Mouse (Mus musculus) CD4-positive, CD25-positive, alpha-beta regulatory T cell, adult 4 months (primary cell): ENCODE measurements around the gene Bdkrb2. TPM values are rescaled to one million over a fixed set of nuclear protein-coding genes. Genes with fewer than 3 reads are reported as not detected.

ENCODE experiments used
- ATAC-seq: one replicate; pipeline ENCODE4 v1.8.0; 2017
- polyA plus RNA-seq, 2 experiments: library from polyadenylated mRNA; unstranded; fragments of 100-300 nt; shearing (Covaris generic); gene quantifications; one replicate each; pipeline ENCODE4 v1.2.1; 2017

Gene Bdkrb2
- polyA plus RNA-seq, 2 experiments from 2014 or later = not detected

DNA sequence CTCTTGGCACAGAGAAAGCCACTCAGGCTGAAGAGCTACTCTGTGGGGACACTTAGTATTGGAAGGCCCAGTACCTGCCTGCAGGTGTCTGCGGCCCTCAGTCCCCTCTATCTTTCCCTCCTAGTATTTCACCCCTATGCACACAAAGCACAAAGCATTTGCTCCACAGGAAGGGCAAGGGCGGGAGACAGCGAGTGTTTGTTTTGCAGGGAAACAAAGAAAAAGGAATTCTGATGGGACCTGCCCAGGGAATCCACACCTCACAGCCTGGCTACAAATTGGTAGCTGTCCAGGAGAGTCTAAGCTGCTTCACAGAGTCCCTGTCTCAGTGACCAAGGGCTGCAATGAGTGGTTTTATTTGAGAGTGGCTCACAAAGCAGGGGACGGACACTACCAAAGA is 30.4 kb downstream of the Bdkrb2 start:
- no peak for ATAC-seq

DNA sequence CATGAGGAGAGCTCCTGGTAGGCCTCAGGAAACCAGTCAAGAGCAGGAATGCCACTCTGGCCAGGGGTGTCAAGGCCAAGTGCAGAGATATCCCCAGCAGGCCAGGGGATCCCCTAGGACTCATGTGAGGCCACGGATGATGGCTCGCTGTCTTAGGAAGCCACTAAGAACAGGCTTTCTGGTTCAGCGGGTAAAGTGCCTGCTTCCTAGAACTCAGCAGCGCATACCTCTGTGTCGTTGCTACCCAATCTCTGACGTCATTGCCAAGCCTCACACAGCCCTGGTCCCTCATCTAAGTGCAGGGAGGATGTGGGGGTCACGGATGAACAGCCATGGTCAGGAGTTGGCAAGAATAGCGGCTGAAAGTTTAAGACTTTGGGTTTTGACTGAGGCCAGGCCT is 34.1 kb downstream of the Bdkrb2 start:
- no peak for ATAC-seq

DNA sequence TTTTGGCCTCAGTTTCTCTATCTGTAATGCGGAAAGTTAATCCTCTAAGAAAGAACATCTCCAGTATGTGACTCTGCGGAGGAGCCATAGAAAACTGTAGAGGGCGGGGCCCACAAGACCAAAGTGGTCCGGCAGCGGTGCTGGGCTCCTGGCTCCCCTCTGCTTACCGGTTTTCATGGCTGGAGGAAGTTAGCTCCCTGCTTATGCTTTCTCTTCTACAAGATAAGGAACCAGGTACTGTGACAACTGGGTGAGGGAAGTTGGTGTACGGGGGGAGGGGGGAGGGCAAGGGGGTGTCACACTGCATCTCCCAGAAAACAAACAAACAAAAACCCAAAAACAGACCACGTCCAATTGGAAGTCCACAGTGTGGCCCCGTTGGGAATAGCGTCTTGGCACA is 35.5 kb downstream of the Bdkrb2 start:
- ATAC-seq = no peak

DNA sequence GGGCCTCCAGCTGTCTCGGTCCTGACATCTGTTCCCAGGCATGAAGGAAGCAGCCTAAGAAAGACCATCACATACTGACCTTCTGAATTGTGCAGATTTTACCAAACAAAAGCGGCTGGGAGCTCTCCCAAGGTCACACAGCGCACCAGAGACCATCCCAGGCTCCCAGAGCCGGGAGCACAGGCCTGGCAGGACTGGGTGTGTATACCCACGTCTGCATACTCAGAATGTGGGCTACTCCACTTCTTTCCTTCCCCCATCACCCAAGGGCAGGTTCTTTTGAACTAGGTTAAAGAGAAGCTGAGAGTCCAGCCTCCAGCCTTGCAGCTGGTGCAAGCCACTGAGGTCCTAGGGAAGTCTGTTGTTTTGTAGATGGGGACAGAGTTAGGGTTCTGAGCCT is 36.1 kb downstream of the Bdkrb2 start:
- ATAC-seq = no peak

DNA sequence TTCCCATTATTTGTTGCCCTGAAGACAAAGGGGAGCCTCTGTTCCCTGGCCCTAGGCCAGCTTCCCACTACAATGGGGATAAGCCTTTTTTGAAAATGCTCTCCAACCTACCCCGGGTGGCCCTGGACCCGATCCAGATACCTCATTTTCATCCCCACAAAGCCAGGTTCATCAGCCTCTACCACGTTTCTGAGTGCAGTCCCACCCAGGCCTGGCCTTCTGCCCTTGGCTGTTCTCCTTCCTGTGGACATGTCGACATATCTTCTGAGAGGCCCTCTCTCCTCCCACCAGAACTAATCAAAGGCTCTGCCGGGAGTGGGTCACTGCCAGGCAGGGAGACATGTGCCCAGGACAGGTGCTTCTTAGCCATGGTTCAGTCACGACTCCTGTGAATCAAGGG is 38.6 kb downstream of the Bdkrb2 start:
- no peak for ATAC-seq

DNA sequence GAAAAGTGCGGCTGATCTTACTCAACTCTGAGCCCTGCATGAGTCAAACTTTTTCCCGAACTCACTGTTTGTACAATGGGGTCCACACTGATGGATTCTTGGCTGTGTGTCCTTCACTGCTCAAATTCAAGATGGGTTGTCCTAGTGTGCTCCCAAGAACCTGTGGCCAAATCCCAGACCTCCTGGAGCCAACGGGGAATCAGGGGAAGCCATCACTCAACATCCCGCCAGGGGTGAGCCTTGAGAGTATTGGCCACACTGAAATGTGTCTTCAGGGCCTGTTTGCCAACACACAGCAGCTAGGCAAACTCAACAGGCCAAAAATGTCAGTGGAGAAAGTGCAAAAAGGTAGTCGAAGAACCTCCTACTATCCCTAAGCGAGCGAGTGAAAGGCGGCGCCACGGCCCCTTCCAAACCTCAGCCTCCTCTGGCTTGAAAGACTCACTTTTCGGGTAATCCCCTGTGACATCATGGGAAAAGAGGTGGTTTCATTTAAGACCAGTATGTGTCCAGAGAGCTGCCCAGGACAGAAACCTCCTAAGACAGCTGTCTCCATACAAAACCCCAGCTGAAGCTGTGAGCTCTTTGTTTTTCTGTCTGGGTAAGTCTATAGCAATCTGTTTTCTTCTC is 39.7 kb downstream of the Bdkrb2 start, which contains the start of gene Bdkrb1:
Gene Bdkrb1 (plus strand): TSS at position 505 of the 630 bp plus-strand sequence.
- no peak for ATAC-seq

DNA sequence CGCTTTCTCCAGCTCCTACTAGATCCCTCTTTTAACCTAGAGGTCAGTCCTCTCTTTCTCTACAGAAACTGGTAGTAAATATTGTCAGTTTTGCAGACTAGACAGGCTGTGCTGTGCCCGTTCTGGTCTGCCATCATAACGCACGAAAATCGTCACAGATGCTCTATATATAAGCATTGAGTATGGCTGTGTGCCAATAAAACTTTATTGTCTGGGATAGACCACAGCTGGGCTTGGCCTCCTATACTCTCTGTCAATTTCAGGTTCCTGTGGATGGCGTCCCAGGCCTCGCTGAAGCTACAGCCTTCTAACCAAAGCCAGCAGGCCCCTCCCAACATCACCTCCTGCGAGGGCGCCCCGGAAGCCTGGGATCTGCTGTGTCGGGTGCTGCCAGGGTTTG is 40.9 kb downstream of the Bdkrb2 start:
- ATAC-seq = no peak

DNA sequence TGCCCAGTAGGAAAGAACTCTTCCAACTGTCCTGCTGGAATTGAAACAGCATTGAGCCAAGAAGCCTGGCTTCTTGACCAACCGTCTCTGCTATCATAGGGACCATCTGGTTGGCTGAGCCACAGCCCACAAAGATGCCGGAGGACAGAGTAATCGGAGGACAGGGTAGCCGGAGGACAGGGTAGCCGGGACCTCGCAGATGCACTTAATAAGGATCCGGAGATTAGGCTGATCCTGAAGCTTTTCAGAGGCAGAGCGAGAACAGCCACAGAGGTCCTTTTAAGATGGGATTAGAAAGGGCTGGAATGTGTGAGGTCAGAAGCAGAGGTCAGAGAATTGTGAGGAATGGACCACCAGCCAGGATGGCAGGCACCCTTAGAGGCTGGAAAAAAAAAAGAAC is 42.2 kb downstream of the Bdkrb2 start:
- ATAC-seq = no peak

DNA sequence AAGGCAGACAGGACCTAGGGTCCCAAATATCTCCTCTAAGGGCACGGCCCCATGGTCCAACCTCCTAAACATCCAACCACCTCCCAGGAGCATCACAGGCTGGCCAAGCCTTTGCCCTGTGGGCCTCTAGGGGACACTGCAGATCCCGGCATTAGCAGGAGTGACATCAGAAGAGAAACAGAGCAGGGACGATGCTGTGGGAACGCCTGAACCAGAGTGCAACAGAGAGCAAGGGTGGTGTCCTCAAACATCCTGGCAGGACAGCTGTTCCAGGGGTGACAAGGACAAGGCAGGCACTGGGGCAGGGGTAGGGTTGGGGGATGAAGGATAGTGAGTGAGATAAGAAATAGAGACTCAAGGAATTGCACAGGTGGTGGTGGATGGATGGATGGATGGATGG is 43.9 kb downstream of the Bdkrb2 start:
- ATAC-seq = no peak

DNA sequence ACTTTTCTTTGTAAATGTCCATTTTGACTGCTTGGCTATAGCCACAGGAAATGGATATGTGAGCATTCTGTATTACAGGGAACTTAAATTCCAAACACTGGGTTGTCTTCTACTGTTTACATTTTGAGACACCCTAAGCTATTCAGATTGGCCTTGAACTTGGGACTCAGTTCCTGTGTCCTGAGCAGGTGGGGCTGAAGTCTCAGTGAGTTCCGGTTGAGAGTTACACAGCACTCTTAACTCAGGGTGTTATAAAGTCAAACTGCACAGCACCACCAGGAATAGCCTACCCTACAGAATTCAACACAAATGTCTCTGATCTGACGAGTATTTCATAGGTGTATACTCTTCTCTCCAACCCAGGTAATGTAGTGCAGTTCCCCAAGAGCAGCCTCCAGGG is 48.0 kb downstream of the Bdkrb2 start:
- ATAC-seq = no peak

DNA sequence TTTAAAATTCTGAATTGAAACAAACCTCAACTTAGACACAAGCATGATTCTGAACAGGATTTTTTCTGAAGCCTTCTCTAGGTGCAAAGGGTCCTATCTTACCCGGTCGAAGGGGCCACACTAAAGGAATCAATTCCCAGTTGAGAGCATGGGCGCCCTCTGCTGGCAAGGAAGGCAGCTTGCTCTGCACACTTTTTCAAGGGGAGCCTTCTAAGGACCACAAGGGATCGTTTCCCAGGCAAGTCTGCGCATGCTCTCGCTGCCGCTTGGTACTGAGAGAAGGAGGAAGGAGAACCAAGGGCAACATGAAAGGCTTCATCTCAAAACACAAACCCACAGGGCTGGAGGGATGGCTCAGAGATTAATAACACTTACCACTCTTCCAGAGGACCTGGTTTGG is 48.7 kb downstream of the Bdkrb2 start:
- ATAC-seq = no peak

DNA sequence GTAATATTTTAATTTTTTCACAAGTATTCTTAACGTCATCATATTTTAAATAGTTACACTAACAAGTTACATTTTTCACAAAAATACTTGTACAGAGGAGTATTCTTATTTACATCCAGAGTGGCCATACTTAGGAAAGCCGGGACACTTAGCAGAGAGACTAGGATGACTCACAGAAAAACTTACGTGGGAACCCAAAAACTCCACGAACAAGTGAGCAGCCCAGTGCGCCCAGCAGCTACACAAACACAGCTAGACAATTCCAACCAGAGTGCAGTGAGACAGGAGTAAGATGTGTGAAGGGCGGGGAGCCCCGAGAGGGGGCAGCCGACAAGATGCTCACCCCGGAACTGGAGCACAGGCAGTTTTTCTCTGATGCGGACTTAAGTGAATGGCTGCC is 50.5 kb downstream of the Bdkrb2 start:
- ATAC-seq = no peak

DNA sequence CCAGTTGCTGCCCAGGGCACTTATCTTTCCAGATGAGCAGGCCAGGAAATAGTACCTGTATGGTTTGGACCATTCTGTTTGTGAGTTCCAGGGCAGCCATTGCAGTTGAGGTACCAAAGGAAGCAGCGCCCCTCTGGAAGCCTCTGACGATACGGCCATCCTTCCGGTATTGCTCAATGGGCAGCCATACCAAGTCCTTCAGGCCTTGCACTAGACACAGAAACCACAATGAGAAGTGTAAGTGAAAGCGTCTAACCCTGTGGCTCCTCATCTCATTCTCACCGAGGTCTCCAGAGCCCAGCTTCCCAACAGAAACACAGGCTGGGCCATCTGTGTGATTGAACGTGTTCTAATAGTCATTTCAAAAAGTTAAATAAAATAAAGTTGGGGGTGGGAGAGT is 59.0 kb downstream of the Bdkrb2 start:
- ATAC-seq = no peak

DNA sequence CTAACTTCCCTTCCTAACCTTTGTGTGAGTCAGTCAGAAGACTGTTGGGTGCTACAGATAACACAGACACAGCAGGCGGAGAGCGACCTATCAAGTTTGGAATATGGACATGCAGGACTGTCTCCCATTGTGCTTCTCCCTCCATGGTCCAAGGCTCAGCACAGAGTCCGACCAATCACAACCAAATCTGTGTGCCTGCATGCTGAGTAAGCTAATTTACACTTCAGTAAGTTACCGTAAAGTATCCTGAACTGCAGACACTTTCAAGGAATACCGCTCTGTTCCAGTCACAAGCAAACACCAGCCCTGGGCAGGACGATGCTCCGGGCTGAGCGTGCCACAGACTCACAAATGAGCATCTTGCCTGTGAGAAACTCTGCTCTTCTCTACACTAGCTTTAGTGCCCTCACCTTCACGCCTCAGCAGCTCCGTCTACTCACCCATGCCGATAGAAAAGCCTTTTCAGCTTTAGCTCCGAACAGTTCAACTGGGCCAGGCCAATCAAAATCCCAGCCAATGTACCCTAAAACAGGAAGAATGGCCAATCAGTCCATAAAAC is 60.0 kb downstream of the Bdkrb2 start:
- ATAC-seq = no peak

DNA sequence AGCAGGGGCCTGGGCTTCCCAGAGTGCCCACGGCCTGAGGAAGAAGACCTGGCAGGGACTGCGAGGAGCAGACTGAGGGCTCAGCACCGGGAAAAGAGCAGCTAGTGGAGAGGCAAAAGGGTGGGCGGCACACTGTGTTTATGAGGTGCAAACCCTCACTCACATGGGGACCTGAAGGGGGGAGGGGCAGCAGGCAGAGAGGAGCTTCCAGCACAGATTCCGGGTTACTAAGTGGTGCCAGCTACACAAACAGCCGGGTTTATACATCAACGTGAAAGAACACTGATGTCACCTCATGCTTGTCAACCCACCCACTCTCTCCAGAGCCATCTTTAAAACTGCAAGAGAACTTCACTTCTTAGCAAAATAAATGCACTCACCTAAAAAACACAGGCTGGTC is 62.8 kb downstream of the Bdkrb2 start:
- ATAC-seq = no peak

DNA sequence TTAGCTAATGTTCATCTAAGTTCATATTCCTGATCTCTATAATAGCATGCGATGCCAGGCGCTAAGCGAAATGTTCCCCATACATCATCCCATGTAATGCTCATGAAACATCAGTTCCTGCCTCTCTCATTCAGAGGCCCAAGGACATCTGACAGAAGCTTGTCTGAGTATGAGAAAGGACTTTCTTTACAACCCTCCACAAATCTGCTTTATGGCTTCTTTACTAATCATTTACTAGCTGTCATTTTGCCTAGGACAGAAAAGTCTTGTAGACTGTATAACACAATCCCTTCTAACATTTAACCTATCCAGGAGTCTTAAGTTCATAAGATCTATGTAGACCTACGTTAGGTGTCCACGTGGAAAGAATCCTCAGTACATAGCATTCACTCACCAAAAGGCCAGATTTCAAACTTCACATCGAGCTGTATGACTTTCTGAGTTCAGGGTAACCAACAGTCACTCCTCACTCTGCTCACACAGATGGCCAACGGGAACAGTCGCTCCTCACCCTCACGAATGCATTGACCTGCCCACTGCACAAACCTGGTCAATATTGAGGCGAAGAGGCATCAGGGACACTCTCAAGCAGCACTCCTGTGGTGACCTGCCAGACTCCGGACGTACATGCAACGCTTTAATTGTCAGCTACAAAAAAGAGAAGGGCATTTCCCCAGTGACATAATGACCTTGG is 71.5 kb downstream of the Bdkrb2 start:
- ATAC-seq = no peak

DNA sequence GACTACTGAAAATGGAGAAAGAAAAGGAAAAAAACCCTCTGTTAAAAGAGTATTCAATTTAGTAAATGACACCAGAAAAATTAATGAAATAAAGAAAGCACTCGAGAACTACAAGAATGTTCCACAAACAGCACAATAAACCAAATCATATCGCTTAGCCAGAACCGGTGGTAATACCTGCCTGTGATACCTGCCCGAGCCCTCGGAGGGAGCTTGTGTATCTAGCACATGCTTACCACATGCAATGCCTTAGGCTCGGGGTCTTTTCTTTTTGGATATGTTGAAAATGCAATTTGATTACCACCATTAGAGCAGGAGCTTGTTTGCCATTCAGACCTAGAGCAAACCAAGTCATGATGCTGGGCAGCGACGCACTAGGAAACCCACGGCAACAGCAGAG is 73.5 kb downstream of the Bdkrb2 start:
- ATAC-seq = no peak

DNA sequence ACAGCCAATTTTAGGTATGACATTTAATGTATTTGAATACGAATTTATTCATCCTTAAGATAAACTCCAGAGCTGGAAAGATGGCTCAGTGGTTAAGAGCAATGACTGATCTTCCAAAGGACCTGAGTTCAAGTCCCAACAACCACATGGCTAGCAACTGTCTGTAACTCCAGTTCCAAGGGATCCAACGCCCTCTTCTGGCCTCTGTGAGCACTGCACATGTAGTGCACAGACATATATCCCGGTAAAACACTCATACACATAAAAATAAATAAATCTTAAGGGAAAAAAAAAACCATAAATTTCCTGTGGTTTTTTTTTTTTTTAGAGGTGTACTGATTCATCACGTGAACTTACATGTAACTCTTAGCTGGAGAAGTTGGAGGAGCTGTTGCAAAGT is 74.5 kb downstream of the Bdkrb2 start:
- ATAC-seq = no peak

DNA sequence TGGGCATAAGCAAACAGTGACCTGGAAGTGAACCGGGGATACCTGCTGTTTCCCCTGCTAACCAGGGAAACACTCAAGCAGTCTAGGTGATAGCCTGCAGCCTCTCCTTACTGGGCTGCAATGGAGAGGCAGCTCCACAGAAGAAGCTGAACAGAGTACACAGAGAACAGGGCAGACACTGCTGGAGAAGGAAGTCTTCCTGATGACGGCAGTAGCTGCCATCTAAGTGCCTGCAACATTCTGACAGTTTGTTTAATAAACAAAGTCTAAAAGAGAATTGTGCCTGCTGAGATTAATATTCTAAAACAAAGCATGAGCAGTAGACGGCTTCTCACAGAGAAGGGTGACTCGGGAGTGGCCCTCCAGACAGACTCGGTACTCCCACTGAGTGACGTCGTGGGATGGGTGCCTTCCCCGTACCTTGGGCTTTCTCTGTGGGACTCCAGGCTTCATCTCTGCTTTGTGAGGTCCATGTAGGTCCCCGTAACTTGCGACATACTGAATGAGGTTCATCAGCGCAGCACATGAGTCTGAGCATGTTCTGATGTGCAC is 79.8 kb downstream of the Bdkrb2 start:
- no peak for ATAC-seq

Other genes starting within 250 kb of the Bdkrb2 start
- not detected for gene Tunar, start 229.4 kb upstream of the Bdkrb2 start, polyA plus RNA-seq
- gene D430019H16Rik, start 109.4 kb upstream of the Bdkrb2 start, polyA plus RNA-seq = under 1 TPM; 0.39 to 0.70 TPM
- gene Bdkrb1, start 39.9 kb downstream of the Bdkrb2 start, polyA plus RNA-seq = 1 to 10 TPM; 3.1 to 3.5 TPM
- gene Gskip, start 121.6 kb downstream of the Bdkrb2 start, polyA plus RNA-seq = 10 to 100 TPM; 38.3 to 38.4 TPM
- 10 to 100 TPM; 10.1 to 14.4 TPM for gene Atg2b, start 122.0 kb downstream of the Bdkrb2 start, polyA plus RNA-seq
- gene Ak7, start 142.8 kb downstream of the Bdkrb2 start, polyA plus RNA-seq = under 1 TPM; 0.58 to 0.89 TPM
- gene Papola, start 221.5 kb downstream of the Bdkrb2 start, polyA plus RNA-seq = 100 to 1,000 TPM; 102 to 103 TPM